Mouse (Mus musculus): Measurements from ENCODE around the gene Il18.

Gene Il18

DNA sequence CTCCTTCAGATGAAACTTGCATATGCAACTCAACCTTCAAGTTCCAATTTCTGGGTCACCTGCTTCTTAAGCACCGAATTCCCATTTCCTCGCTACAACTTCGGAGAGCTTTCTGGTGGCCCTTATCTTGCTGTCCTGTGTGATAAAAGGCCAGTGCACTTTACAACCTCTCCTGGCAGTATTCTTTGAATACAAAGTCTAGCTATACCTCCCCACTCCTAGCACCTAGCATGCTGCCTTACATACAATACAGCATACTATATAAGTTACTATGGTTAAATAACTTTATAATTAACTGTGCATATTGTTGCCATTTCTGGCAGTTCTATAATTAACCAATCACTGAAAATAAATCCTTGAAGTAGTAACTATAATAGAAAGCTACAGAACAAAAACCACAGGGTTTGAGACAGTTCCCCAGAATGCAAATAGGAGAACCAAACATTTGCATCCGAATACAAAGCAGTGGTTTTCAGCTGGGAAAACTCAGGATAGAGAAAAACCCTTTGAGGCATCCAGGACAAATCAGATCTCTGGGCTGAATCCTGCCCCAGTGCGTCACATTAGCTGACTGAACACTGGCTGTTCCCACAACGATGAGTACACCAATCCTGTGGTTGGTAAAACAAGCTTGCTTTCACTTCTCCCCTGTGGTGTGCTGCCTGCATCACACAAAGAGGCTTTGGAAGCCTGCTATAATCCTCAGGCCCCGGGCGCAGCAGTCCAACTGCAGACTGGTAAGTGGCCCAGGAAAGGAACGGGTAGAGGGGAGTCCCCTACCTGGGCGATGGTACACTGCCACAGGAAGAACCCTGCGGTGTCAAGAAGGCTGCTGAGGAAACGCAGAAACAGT, at the start of gene Il18:
Gene Il18, plus strand, starts transcription at position 587 of the 853 bp plus-strand sequence.
- in situ Hi-C loops (cut with MboI, MseI), result no loop called here

GRCm38 (mm10) chr9:50505405-50505804, 49.2 kb upstream of the Il18 start:
- in situ Hi-C loops (cut with MboI, MseI), result no loop called here

GRCm38 (mm10) chr9:50507570-50507969, 47.1 kb upstream of the Il18 start:
- in situ Hi-C loops (cut with MboI, MseI), result no loop called here

DNA sequence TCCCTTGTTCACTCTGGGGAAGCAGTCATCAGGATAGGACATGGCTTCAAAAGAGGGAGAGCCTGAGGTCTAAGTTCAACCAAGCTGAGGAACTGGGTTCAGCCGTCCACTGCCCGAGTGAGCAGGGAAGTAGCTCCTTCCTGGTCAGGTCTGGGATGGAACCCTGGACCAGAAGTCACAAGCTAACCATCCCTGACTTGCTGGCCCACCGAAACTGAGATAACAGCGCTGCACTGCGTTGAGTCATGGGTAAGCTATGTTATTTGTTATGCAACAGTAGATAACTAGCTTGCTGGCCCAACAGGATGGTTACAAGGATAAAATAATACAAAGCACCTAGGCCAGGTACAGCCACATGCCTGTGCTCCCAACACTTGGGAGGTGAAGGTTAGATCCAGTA, 39.2 kb upstream of the Il18 start:
- in situ Hi-C loops (cut with MboI, MseI), result no loop called here

GRCm38 (mm10) chr9:50518781-50519180, 35.8 kb upstream of the Il18 start:
- in situ Hi-C loops (cut with MboI, MseI), result no loop called here

- in situ Hi-C loops (cut with MboI, MseI), result no loop called here
These were observed 33.9 kb upstream of the Il18 start for GRCm38 (mm10) chr9:50520748-50521147.

DNA sequence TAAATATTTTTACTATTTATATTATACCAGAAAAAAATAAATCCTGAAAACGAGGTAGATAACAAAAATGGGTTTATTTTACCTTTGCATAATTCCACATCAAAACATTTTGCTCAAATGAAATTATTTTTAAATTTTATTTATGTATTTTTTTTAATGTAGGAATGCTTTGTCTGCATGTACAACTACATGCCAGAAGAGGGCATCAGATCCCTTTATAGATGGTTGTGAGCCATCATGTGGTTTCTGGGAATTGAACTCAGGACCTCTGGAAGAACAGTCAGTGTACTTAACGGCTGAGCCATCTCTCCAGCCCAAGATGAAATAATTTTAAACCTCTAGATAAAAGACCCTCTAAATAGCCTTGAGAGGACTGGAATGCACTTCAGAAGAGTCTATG, 33.1 kb upstream of the Il18 start:
- in situ Hi-C loops (cut with MboI, MseI), result no loop called here

- in situ Hi-C loops (cut with MboI, MseI), result no loop called here
These were observed 32.1 kb upstream of the Il18 start for GRCm38 (mm10) chr9:50522574-50522973.

DNA sequence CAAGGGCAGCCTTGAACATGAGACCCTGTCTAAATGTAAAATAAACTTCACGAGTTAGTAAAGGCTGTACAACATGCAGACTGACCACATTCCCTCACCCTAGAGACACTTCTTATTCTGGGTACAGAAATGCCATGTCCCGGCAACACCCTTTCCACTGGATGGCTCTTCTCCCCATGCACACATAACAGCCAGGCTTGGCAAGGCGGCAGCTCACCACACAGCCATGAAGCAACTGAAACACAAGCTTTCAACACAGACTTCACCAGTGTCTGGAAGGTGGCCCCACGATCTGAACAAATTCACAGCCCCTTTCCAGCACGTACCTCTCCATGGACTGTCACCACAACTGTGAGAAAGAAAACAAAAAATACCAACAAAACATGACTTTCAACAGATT, 29.7 kb upstream of the Il18 start:
- in situ Hi-C loops (cut with MboI, MseI), result loop anchor here (5.0 kb wide), 2 partner anchors 67 to 73 kb away; no protein-coding TSS in a partner anchor

GRCm38 (mm10) chr9:50525585-50525984, 29.0 kb upstream of the Il18 start:
- in situ Hi-C loops (cut with MboI, MseI), result loop anchor here (5.0 kb wide), 2 partner anchors 67 to 73 kb away; no protein-coding TSS in a partner anchor

DNA sequence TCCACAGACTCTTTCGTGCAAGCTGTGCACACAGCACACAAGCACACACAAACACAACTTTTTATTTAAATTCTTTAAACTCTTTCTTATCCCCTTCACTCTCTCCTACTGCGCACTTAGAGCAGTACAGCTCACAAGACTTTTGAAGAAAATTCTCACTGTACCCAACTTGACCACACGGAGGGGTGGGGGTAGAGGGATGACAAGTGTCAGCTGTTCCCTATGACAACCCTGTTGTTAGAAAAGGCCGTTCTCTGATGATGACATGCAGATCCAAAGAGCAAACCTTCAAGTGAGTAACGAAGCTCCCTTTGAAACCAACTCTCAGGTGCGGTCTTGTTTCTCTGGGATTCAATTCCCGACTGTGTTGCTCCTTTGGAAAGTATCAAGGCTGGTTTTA, 26.8 kb upstream of the Il18 start:
- in situ Hi-C loops (cut with MboI, MseI), result loop anchor here (5.0 kb wide), 2 partner anchors 64 to 76 kb away; no protein-coding TSS in a partner anchor

DNA sequence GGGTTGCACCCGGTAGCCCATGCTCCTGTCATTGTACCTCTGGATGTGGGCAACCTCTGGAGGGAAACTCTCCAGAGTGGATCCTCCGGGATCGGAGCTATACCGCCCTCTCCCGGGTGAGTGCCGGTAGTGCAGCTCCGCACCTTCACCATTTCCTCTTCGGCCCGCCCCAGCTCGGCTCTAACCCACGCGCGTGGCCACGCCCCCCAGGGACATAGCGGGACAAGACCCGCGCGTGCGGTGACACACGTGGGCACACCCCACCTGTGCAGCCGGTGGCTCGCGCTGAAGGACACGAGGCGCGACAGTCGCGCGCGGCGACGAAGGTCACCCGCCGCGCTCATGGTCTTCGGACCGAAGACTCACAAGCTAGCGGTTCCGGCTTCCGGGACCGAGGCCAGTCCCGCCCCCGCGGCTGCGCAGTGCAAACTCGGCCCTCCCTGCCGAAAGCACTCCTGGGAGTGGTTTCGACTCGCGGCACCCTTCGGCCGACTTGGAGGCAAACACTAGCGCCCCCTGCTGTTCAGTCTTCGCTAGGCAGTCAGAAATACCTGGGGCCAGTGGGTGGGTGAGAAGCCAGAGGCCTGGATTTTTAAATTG, 26.2 kb upstream of the Il18 start, which contains the start of gene Pts:
Gene Pts, minus strand, starts transcription at position 432 of the 600 bp plus-strand sequence.
- in situ Hi-C loops (cut with MboI, MseI), result loop anchor here (5.0 kb wide), 2 partner anchors 64 to 76 kb away; no protein-coding TSS in a partner anchor

GRCm38 (mm10) chr9:50530890-50531289, 23.7 kb upstream of the Il18 start:
- in situ Hi-C loops (cut with MboI, MseI), result no loop called here

DNA sequence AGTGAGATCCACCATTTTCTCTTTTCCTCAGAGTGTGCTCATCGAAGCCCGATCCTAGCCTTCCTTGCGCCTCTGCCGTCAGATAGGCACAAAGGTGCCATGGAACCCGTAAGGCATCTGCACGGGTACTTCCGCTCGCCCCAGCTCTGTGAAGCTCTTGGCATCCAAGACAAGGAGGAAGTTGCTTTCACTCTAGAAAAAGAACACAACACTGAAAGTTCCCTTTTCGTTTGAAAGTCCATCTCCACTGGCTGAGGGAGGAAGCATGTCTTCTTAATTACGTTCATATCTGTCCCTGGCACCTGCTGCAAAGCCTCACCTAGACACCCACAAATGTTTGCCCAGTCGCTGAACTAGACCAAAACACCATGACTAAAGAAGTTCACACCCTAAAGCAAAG, 21.3 kb upstream of the Il18 start:
- in situ Hi-C loops (cut with MboI, MseI), result no loop called here

- in situ Hi-C loops (cut with MboI, MseI), result no loop called here
These were observed 20.8 kb upstream of the Il18 start for GRCm38 (mm10) chr9:50533791-50534190.

DNA sequence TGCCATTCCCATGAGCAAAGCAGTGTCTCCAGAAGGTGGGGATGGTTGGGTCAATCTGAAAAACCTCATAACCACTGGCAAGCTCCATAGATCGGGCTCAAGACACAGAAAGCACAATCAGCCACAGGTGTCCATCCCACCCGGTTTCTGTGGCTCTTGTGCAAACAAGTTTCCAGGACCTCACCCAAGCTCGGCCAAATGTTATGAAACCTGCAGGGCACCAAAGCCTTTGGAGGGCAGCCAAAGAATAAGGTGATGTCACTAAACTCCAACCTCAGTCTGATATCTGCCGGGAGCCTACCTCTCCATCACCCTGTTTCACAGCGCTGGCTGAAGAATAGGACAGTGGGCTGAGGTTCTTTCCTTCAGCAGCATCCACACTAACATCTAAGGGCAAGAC, 18.7 kb upstream of the Il18 start:
- in situ Hi-C loops (cut with MboI, MseI), result no loop called here

- in situ Hi-C loops (cut with MboI, MseI), result no loop called here
These were observed 18.0 kb upstream of the Il18 start for GRCm38 (mm10) chr9:50536603-50537135.

- in situ Hi-C loops (cut with MboI, MseI), result no loop called here
These were observed 17.3 kb upstream of the Il18 start for GRCm38 (mm10) chr9:50537295-50537694.

GRCm38 (mm10) chr9:50540170-50540569, 14.5 kb upstream of the Il18 start:
- in situ Hi-C loops (cut with MboI, MseI), result no loop called here

- in situ Hi-C loops (cut with MboI, MseI), result no loop called here
These were observed 12.2 kb upstream of the Il18 start for GRCm38 (mm10) chr9:50542401-50542800.

GRCm38 (mm10) chr9:50547859-50548478, 6.7 kb upstream of the Il18 start:
- in situ Hi-C loops (cut with MboI, MseI), result no loop called here

GRCm38 (mm10) chr9:50548936-50549335, 5.7 kb upstream of the Il18 start:
- in situ Hi-C loops (cut with MboI, MseI), result no loop called here
